ENCODE assay signal across 31 mouse cellular contexts in the genomic region with DNA sequence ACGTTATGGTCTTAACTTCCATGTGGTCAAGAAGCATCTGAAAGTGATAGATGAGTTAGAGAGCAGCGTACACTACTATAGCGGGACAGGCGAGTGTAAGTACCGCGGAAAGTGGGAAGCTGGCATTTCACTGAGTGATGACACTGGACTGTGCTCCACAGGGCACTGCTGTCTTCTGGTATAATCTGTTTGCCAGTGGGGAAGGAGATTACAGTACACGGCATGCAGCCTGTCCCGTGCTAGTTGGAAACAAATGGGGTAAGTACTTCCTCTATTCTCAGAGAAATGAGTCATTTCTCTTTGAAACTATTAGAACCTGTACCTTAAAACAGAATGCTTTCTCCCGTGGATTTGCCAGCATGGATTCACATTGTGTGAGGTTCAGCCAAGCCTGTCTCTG. TPM values are rescaled to one million over a fixed set of nuclear protein-coding genes. Genes with fewer than 3 reads are reported as not detected.
DNase-seq lines count a peak whose midpoint lies in the region; ATAC-seq and TF ChIP-seq lines count a peak whose summit lies in the region.
"Had no signal": no experiment of that assay in that cellular context is flagged by ENCODE, and none has a peak within 500 bp of the region (broad histone marks: within the 10 kb centered on the region; RNA-seq: fewer than 3 reads in every experiment).

No protein-coding gene starts in this region.

- no peak overlapping the region for H3K9ac ChIP-seq in CH12.LX (ENCODE audit: insufficient read depth, low read depth)
- H3K9ac ChIP-seq: embryonic facial prominence, embryonic 13.5 days; forebrain, embryonic 12.5 days; forebrain, embryonic 15.5 days; heart, embryonic 12.5 days; heart, embryonic 15.5 days; hindbrain, embryonic 14.5 days had no signal

- peaks cover 59 to 96% of the 10 kb centered on the region in 2 experiments for H3K36me3 ChIP-seq in CH12.LX (replicated peaks in 1 of 2; ENCODE audit: control insufficient read depth in 1 of 2, insufficient read depth in 1 of 2, low read length in 1 of 2)

- dilution Hi-C loops in CH12.LX (cut with MboI; ENCODE audit: extremely low pct_ligation_motif_present, extremely low pct_unique_long_range_greater_than_20kb, low sequenced_read_pairs), result no loop called here

- H3K4me2 ChIP-seq in CH12.LX (ENCODE audit: insufficient read depth, low read depth, poor library complexity, severe bottlenecking), result no peak overlapping the region
- H3K4me2 ChIP-seq: embryonic facial prominence, embryonic 13.5 days; forebrain, embryonic 12.5 days; forebrain, embryonic 15.5 days; heart, embryonic 12.5 days; heart, embryonic 15.5 days; hindbrain, embryonic 14.5 days had no signal

- TF ChIP-seq CTCF in CH12.LX (conservative IDR thresholded peaks at IDR 0.05 in 1 of 2, IDR thresholded peaks at IDR 0.05 in 1 of 2; ENCODE audit: low read depth in 2 of 2, low read length in 2 of 2), result no peak

- in situ Hi-C loops in CH12.LX (cut with MboI; ENCODE audit: low pct_ligation_motif_present, low pct_unique_long_range_greater_than_20kb, low sequenced_read_pairs), result no loop called here

- no peaks in the 10 kb centered on the region for H3K27me3 ChIP-seq in CH12.LX (replicated peaks)
- H3K27me3 ChIP-seq: embryonic facial prominence, embryonic 13.5 days; forebrain, embryonic 12.5 days; forebrain, embryonic 15.5 days; heart, embryonic 12.5 days; heart, embryonic 15.5 days had no signal

- DNase-seq in 416B (ENCODE audit: low read depth) (peak; percentile 42), CH12.LX (ENCODE audit: extremely low read depth) (peak; percentile 37)
- DNase-seq in retina, postnatal 1 day, result no peak
- DNase-seq in adrenal gland, postnatal 25 days, result no peak
- DNase-seq: adrenal gland, adult 2 months; adrenal gland, postnatal 14 days; cerebellum, adult 11 months; cerebellum, adult 2 months; cerebellum, adult 9-11 months; cerebellum, postnatal 25 days; embryo, embryonic 11 days; gastrocnemius, postnatal 25 days; heart, adult 18-20 months; heart, postnatal 10 days; heart, postnatal 4 days had no signal

- H3K4me3 ChIP-seq in CH12.LX (replicated peaks in 1 of 3; ENCODE audit: low read depth in 2 of 3, low read length in 2 of 3, poor library complexity in 1 of 3), result no peak overlapping the region
- H3K4me3 ChIP-seq: embryonic facial prominence, embryonic 10.5 days; embryonic facial prominence, embryonic 13.5 days; erythroblast, embryonic 14.5 days; forebrain, embryonic 12.5 days; forebrain, embryonic 15.5 days; heart, embryonic 12.5 days; heart, embryonic 15.5 days had no signal

- no peak for TF ChIP-seq POLR2A in CH12.LX (IDR thresholded peaks at IDR 0.05; ENCODE audit: low read depth, low read length)

- H3K4me1 ChIP-seq in CH12.LX (ENCODE audit: control insufficient read depth in 1 of 2, insufficient read depth in 2 of 2), result peaks cover 6 to 14% of the 10 kb centered on the region in 2 experiments
- H3K4me1 ChIP-seq: embryonic facial prominence, embryonic 10.5 days; embryonic facial prominence, embryonic 13.5 days; forebrain, embryonic 12.5 days; forebrain, embryonic 15.5 days; heart, embryonic 12.5 days; heart, embryonic 15.5 days had no signal

- H3K9me3 ChIP-seq in CH12.LX (replicated peaks; ENCODE audit: low read length), result no peaks in the 10 kb centered on the region
- H3K9me3 ChIP-seq: embryonic facial prominence, embryonic 10.5 days; embryonic facial prominence, embryonic 13.5 days; forebrain, embryonic 12.5 days; forebrain, embryonic 15.5 days; G1E; heart, embryonic 12.5 days; heart, embryonic 15.5 days had no signal

- TF ChIP-seq EP300 in CH12.LX (IDR thresholded peaks at IDR 0.05; ENCODE audit: low read length), result peak; percentile 55; the same call in 1 of the 2 replicates

- no peaks in the 10 kb centered on the region for H3K79me2 ChIP-seq in CH12.LX (replicated peaks; ENCODE audit: control insufficient read depth, extremely low read depth, insufficient read depth, poor library complexity, severe bottlenecking)

- no peak for TF ChIP-seq RAD21 in CH12.LX (IDR thresholded peaks at IDR 0.05; ENCODE audit: low read depth, low read length)

- ATAC-seq in common myeloid progenitor, adult 5-6 weeks (replicated peaks; ENCODE audit: low read depth, poor library complexity, severe bottlenecking), result 0 out of 2 replicates have a peak, but pooled peaks have one; percentile 39
- peak; percentile 68 for ATAC-seq in megakaryocyte progenitor cell, adult 5-6 weeks (replicated peaks; ENCODE audit: poor library complexity)
- ATAC-seq: forebrain, embryonic 15.5 days; hindbrain, postnatal 0 days; inflammation-experienced regulatory T-cells, adult 6 months; intestine, embryonic 16.5 days had no signal

- H3K27ac ChIP-seq in CH12.LX (ENCODE audit: insufficient read depth, low read depth), result no peak overlapping the region
- H3K27ac ChIP-seq: embryonic facial prominence, embryonic 10.5 days; embryonic facial prominence, embryonic 13.5 days; forebrain, embryonic 12.5 days; forebrain, embryonic 15.5 days; heart, embryonic 15.5 days; hindbrain, embryonic 14.5 days; hindbrain, postnatal 0 days had no signal

TF ChIP-seq in CH12.LX, 34 proteins besides CTCF, POLR2A, EP300 and RAD21:
- TF ChIP-seq GABPA (IDR thresholded peaks at IDR 0.05; ENCODE audit: insufficient replicate concordance, low read depth, low read length) (no peak), BHLHE40 (IDR thresholded peaks at IDR 0.05; ENCODE audit: low read depth, low read length) (peak; percentile 82), KAT2A (IDR thresholded peaks at IDR 0.05; ENCODE audit: insufficient replicate concordance, low read length) (no peak), ZC3H11A (IDR thresholded peaks at IDR 0.05; ENCODE audit: low read depth, low read length) (no peak), USF2 (conservative IDR thresholded peaks at IDR 0.05; ENCODE audit: low read depth, low read length) (no peak), JUND (conservative IDR thresholded peaks at IDR 0.05; ENCODE audit: low read depth, low read length) (peak; percentile 44; the same call in 1 of the 2 replicates), PAX5 (IDR thresholded peaks at IDR 0.05; ENCODE audit: low read length) (no peak), IRF4 (IDR thresholded peaks at IDR 0.05; ENCODE audit: low read depth, low read length) (peak; percentile 37; the same call in 1 of the 2 replicates)

RNA-seq across cellular contexts. Expression of a gene that starts 26.0 kb away (rescaled TPM):
- 19.6 and 21.6 TPM in 2 replicates for total RNA-seq in CH12.LX (2012; rRNA removed)
- 220 and 268 TPM in 2 replicates for total RNA-seq in CH12.LX (2014; rRNA removed)
- 29.6 and 122 TPM in 2 replicates for polyA plus RNA-seq in CH12.LX (2012; ENCODE audit: insufficient read length, low read depth)
- 53.0 and 75.4 TPM in 2 replicates for total RNA-seq in common myeloid progenitor, adult 5-6 weeks (2017)
- 67.4 and 68.7 TPM in 2 replicates for total RNA-seq in megakaryocyte progenitor cell, adult 5-6 weeks (2015)
- 51.9 and 123 TPM in 2 replicates for total RNA-seq in megakaryocyte progenitor cell, adult 5-6 weeks (2017)
- total RNA-seq in adrenal gland, postnatal 25 days (2021), result 23.4 and 50.5 TPM in 2 replicates
- polyA plus RNA-seq: forebrain, embryonic 15.5 days; intestine, embryonic 16.5 days had no signal

RNA-seq across cellular contexts. Expression of a gene that starts 34.0 kb away (rescaled TPM):
- total RNA-seq in CH12.LX (2012; rRNA removed), result not detected in 2 replicates
- total RNA-seq in CH12.LX (2014; rRNA removed), result not detected in 2 replicates
- polyA plus RNA-seq in CH12.LX (2012; ENCODE audit: insufficient read length, low read depth), result not detected in 2 replicates
- not detected in 2 replicates for total RNA-seq in common myeloid progenitor, adult 5-6 weeks (2017)
- not detected in 2 replicates for total RNA-seq in megakaryocyte progenitor cell, adult 5-6 weeks (2015)
- not detected in 2 replicates for total RNA-seq in megakaryocyte progenitor cell, adult 5-6 weeks (2017)
- 1.4 TPM in 1 of 2 replicates, not detected in the other for total RNA-seq in adrenal gland, postnatal 25 days (2021)
- total RNA-seq: adrenal gland, adult 2 months; G1E; gastrocnemius, adult 8-10 months; gastrocnemius, postnatal 25 days; heart, adult 18-20 months; heart, postnatal 10 days; hindbrain, postnatal 0 days had no signal
- polyA plus RNA-seq: adrenal gland, adult 2 months; cerebellum, adult 2 months; cortical plate, adult 2 months; embryonic facial prominence, embryonic 10.5 days; embryonic facial prominence, embryonic 13.5 days; erythroblast, embryonic 14.5 days; forebrain, embryonic 12.5 days; forebrain, embryonic 15.5 days; G1E; hindbrain, embryonic 14.5 days; hindbrain, postnatal 0 days; inflammation-experienced regulatory T-cells, adult 6 months had no signal

RNA-seq across cellular contexts. Expression of a gene that starts 46.3 kb away (rescaled TPM):
- total RNA-seq in CH12.LX (2012; rRNA removed), result 52.0 and 87.2 TPM in 2 replicates
- total RNA-seq in CH12.LX (2014; rRNA removed), result 138 and 141 TPM in 2 replicates
- polyA plus RNA-seq in CH12.LX (2012; ENCODE audit: insufficient read length, low read depth), result 38.4 and 39.9 TPM in 2 replicates
- total RNA-seq in common myeloid progenitor, adult 5-6 weeks (2017), result 26.2 and 28.9 TPM in 2 replicates
- 17.4 and 20.1 TPM in 2 replicates for total RNA-seq in megakaryocyte progenitor cell, adult 5-6 weeks (2015)
- total RNA-seq in megakaryocyte progenitor cell, adult 5-6 weeks (2017), result 39.4 and 41.8 TPM in 2 replicates
- total RNA-seq in adrenal gland, postnatal 25 days (2021), result 30.3 and 53.3 TPM in 2 replicates

Comparison
In these comparisons a context has a peak if more than half of its experiments do, and no peak if none do; other contexts are left out.
1. DNase-seq: peak in 416B (single experiment) and CH12.LX (single experiment); none in retina, postnatal 1 day (single experiment) and adrenal gland, postnatal 25 days (single experiment).